Mouse (Mus musculus) MEL (cell line): Measurements from ENCODE around the gene Tmem132e. TPM values are rescaled to one million over a fixed set of nuclear protein-coding genes. Genes with fewer than 3 reads are reported as not detected.

Source experiments
- DNase-seq: peaks from one replicate; pipeline ENCODE4 v3.0.0; 2011; ENCODE audit warnings: low read depth, low spot score
- H3K27ac ChIP-seq: 2 replicates; pipeline ENCODE4 v1.5.1; 2012; ENCODE audit warnings: low read depth, mild to moderate bottlenecking, control low read depth, low read length, moderate library complexity; ENCODE audit not compliant: control insufficient read depth
- H3K27me3 ChIP-seq, 2 experiments: fragments of 150-350 bp in 1 of 2; sonication (generic) in 1 of 2; 2 replicates each; pipeline ENCODE4 v1.6.1; 2012; ENCODE audit warnings: low read length in 2 of 2, mild to moderate bottlenecking in 2 of 2, improper control_type of control experiment in 1 of 2, moderate library complexity in 1 of 2; ENCODE audit not compliant: insufficient read depth in 2 of 2, control insufficient read depth in 1 of 2
- H3K36me3 ChIP-seq, 2 experiments: 2 replicates each; pipeline ENCODE4 v1.6.1; 2012 to 2014; ENCODE audit warnings: low read length in 2 of 2, improper control_type of control experiment in 1 of 2, inconsistent platforms in 1 of 2, mild to moderate bottlenecking in 1 of 2; ENCODE audit not compliant: insufficient read depth in 2 of 2, control insufficient read depth in 1 of 2
- H3K4me1 ChIP-seq, 2 experiments: fragments of 150-350 bp in 1 of 2; sonication (generic) in 1 of 2; 2 replicates each; pipeline ENCODE4 v1.6.1; 2012; ENCODE audit warnings: low read length in 2 of 2, improper control_type of control experiment in 1 of 2, mild to moderate bottlenecking in 1 of 2; ENCODE audit not compliant: insufficient read depth in 2 of 2, control insufficient read depth in 1 of 2
- H3K4me3 ChIP-seq, 2 experiments: fragments of 150-350 bp in 1 of 2; sonication (generic) in 1 of 2; 2 replicates each; pipeline ENCODE4 v1.5.1; 2012; ENCODE audit warnings: low read depth in 2 of 2, low read length in 2 of 2, mild to moderate bottlenecking in 2 of 2, moderate library complexity in 2 of 2, control low read depth in 1 of 2, improper control_type of control experiment in 1 of 2; ENCODE audit not compliant: control insufficient read depth in 1 of 2, insufficient read depth in 1 of 2
- H3K79me2 ChIP-seq: 2 replicates; pipeline ENCODE4 v1.6.1; 2012; ENCODE audit warnings: mild to moderate bottlenecking, low read length, moderate library complexity; ENCODE audit not compliant: control insufficient read depth, poor library complexity, insufficient read depth
- H3K9ac ChIP-seq: 2 replicates; pipeline ENCODE4 v1.6.1; 2012; ENCODE audit warnings: low read depth, mild to moderate bottlenecking, control low read depth, low read length, moderate library complexity; ENCODE audit not compliant: control insufficient read depth, poor library complexity, severe bottlenecking
- H3K9me3 ChIP-seq: fragments of 150-350 bp; sonication (generic); replicated peaks from 2 replicates; pipeline ENCODE4 v1.6.1; 2012; ENCODE audit warnings: mild to moderate bottlenecking, low read length, improper control_type of control experiment, moderate library complexity; ENCODE audit not compliant: insufficient read depth
- CTCF ChIP-seq, 3 experiments: IDR thresholded peaks in 2 of 3; conservative IDR thresholded peaks in 1 of 3; 2 replicates each; pipeline ENCODE4 v1.5.1; 2011 to 2012; ENCODE audit warnings: low read length in 3 of 3, low read depth in 2 of 3, mild to moderate bottlenecking in 2 of 3, improper control_type of control experiment in 1 of 3, inconsistent platforms in 1 of 3, mixed read lengths in 1 of 3, moderate library complexity in 1 of 3; ENCODE audit not compliant: control insufficient read depth in 1 of 3, insufficient read depth in 1 of 3, poor library complexity in 1 of 3, severe bottlenecking in 1 of 3
- ELF1 ChIP-seq: IDR thresholded peaks from 2 replicates; pipeline ENCODE4 v1.6.1; 2014; ENCODE audit warnings: low read depth, mild to moderate bottlenecking, inconsistent platforms, low read length, improper control_type of control experiment, moderate library complexity
- ETS1 ChIP-seq: IDR thresholded peaks from 2 replicates; pipeline ENCODE4 v1.6.1; 2012; ENCODE audit warnings: low read depth, mild to moderate bottlenecking, inconsistent platforms, low read length, improper control_type of control experiment, moderate library complexity
- GABPA ChIP-seq: IDR thresholded peaks from 2 replicates; pipeline ENCODE4 v1.6.1; 2012; ENCODE audit warnings: low read depth, mild to moderate bottlenecking, inconsistent platforms, low read length, improper control_type of control experiment, moderate library complexity
- GATA1 ChIP-seq: IDR thresholded peaks from 2 replicates; pipeline ENCODE4 v1.6.1; 2011; ENCODE audit warnings: low read depth, low read length, improper control_type of control experiment
- HCFC1 ChIP-seq: IDR thresholded peaks from 2 replicates; pipeline ENCODE4 v1.6.1; 2012; ENCODE audit warnings: low read depth, mild to moderate bottlenecking, inconsistent platforms, low read length, improper control_type of control experiment, moderate library complexity
- JUND ChIP-seq: IDR thresholded peaks from 2 replicates; pipeline ENCODE4 v1.6.1; 2011; ENCODE audit warnings: low read depth, mild to moderate bottlenecking, improper control_type of control experiment, low read length
- MAFK ChIP-seq: IDR thresholded peaks from 2 replicates; pipeline ENCODE4 v1.6.1; 2011; ENCODE audit warnings: low read depth, mild to moderate bottlenecking, low read length, improper control_type of control experiment, borderline replicate concordance
- MAX ChIP-seq: IDR thresholded peaks from 2 replicates; pipeline ENCODE4 v1.6.1; 2011; ENCODE audit warnings: low read length, improper control_type of control experiment
- MAZ ChIP-seq: IDR thresholded peaks from 2 replicates; pipeline ENCODE4 v1.6.1; 2012; ENCODE audit warnings: low read depth, mild to moderate bottlenecking, inconsistent platforms, low read length, improper control_type of control experiment
- MXI1 ChIP-seq: IDR thresholded peaks from 2 replicates; pipeline ENCODE4 v1.6.1; 2011; ENCODE audit warnings: mild to moderate bottlenecking, low read depth, low read length, improper control_type of control experiment
- MYC ChIP-seq: IDR thresholded peaks from 2 replicates; pipeline ENCODE4 v1.6.1; 2011; ENCODE audit warnings: low read depth, mild to moderate bottlenecking, low read length, improper control_type of control experiment, moderate library complexity
- NELFE ChIP-seq: IDR thresholded peaks from 2 replicates; pipeline ENCODE4 v1.6.1; 2011; ENCODE audit warnings: low read depth, low read length, improper control_type of control experiment
- NRF1 ChIP-seq: IDR thresholded peaks from 2 replicates; pipeline ENCODE4 v1.6.1; 2014; ENCODE audit warnings: low read depth, mild to moderate bottlenecking, inconsistent platforms, low read length, improper control_type of control experiment, moderate library complexity; ENCODE audit not compliant: poor library complexity, insufficient read depth, severe bottlenecking
- POLR2AphosphoS2 ChIP-seq: IDR thresholded peaks from 2 replicates; pipeline ENCODE4 v1.6.1; 2011; ENCODE audit warnings: low read length, improper control_type of control experiment
- RCOR1 ChIP-seq: IDR thresholded peaks from 2 replicates; pipeline ENCODE4 v1.6.1; 2012; ENCODE audit warnings: low read depth, mild to moderate bottlenecking, inconsistent platforms, low read length, improper control_type of control experiment
- SIN3A ChIP-seq: IDR thresholded peaks from 2 replicates; pipeline ENCODE4 v1.6.1; 2012; ENCODE audit warnings: low read length, improper control_type of control experiment, inconsistent platforms
- TAL1 ChIP-seq: IDR thresholded peaks from 2 replicates; pipeline ENCODE4 v1.6.1; 2012; ENCODE audit warnings: mild to moderate bottlenecking, inconsistent platforms, low read length, moderate library complexity, mixed read lengths
- TCF12 ChIP-seq: IDR thresholded peaks from 2 replicates; pipeline ENCODE4 v1.6.1; 2014; ENCODE audit warnings: low read depth, mild to moderate bottlenecking, inconsistent platforms, low read length, improper control_type of control experiment, moderate library complexity
- UBTF ChIP-seq: IDR thresholded peaks from 2 replicates; pipeline ENCODE4 v1.6.1; 2012; ENCODE audit warnings: low read depth, mild to moderate bottlenecking, inconsistent platforms, low read length, improper control_type of control experiment, moderate library complexity, borderline replicate concordance; ENCODE audit not compliant: insufficient read depth
- USF1 ChIP-seq: IDR thresholded peaks from 2 replicates; pipeline ENCODE4 v1.6.1; 2014; ENCODE audit warnings: low read depth, mild to moderate bottlenecking, inconsistent platforms, low read length, improper control_type of control experiment, moderate library complexity
- USF2 ChIP-seq, 2 experiments: IDR thresholded peaks; 2 replicates each; pipeline ENCODE4 v1.6.1; 2011 to 2012; ENCODE audit warnings: improper control_type of control experiment in 2 of 2, low read length in 2 of 2, borderline replicate concordance in 1 of 2, inconsistent platforms in 1 of 2, low read depth in 1 of 2, mild to moderate bottlenecking in 1 of 2; ENCODE audit not compliant: insufficient read depth in 1 of 2
- ZC3H11A ChIP-seq: IDR thresholded peaks from 2 replicates; pipeline ENCODE4 v1.6.1; 2012; ENCODE audit warnings: low read depth, mild to moderate bottlenecking, inconsistent platforms, low read length, improper control_type of control experiment
- ZMIZ1 ChIP-seq: IDR thresholded peaks from 2 replicates; pipeline ENCODE4 v1.6.1; 2012; ENCODE audit warnings: low read depth, mild to moderate bottlenecking, inconsistent platforms, low read length, improper control_type of control experiment, moderate library complexity
- polyA plus RNA-seq, 2 experiments: library from polyadenylated mRNA; stranded (reverse) in 1 of 2; unstranded in 1 of 2; fragments of >175 nt in 1 of 2; fragments of >200 nt in 1 of 2; gene quantifications; 2 replicates each; pipeline versions ENCODE4 v1.2.1 to v1.2.4; 2012; ENCODE audit warnings: low replicate concordance in 2 of 2, low read depth in 1 of 2; ENCODE audit not compliant: insufficient read length in 2 of 2, insufficient read depth in 1 of 2, missing spikeins in 1 of 2
- total RNA-seq: library from RNA; depleted of rRNA; stranded (reverse); fragments of 300-350 nt; gene quantifications from 2 replicates; pipeline ENCODE4 v1.2.3, GENCODE M21; 2012

Tmem132e gene
- total and polyA plus RNA-seq, 3 experiments = not detected

DNA sequence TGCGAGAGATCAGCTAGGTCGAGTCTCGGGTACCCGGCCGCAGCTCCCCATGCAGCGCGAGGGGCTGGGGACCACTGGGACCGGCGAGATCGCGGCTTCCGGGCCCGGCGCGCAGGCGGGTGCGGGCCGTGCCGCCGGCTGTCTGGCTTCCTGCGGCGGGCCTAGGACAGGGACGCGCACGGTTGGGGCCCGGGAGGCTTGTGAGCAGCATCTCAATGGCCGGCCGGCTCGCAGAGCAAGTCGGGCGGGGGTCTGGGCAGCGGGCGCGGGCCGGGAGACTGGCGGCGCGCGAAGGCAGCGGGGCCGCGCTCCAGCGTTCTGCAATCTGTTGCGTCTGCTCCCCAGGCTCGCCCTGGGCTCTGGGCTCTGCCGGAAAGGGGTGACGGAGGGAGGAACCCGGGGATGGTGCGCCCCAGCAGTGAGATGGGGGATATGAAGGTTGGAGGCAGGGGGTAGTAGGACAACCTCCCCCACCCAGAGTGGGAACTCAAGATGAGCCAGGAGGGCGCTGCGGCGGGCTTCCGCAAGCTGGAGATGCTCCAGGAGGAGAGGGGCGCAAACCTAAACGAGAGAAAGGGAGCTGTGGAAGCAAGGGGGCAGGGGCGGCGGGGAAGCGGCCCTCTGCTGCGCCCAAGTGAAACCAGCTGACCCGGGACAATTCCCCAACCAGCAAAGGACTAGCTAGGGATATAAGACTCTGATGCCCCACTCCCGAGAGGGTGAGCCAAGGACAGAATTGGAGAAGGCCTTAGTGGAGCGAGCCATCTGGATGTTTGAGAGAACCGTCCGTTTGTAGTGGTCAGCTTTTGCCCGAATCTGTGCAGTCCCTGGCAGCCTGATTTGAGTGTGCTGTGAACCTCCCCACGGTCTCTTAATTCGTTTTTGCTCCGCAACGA is 944 bp downstream of the Tmem132e start:
- TF ChIP-seq MYC (no peak), NELFE (no peak), NRF1 (no peak), GATA1 (no peak), TAL1 (no peak), MAX (no peak), ZMIZ1 (no peak), HCFC1 (no peak), ETS1 (no peak), MXI1 (no peak), ZC3H11A (no peak), USF1 (no peak), RCOR1 (no peak), TCF12 (no peak), MAZ (no peak), ELF1 (no peak), GABPA (no peak), USF2 (IDR thresholded peaks at IDR 0.05; ENCODE audit: borderline replicate concordance in 1 of 2, insufficient read depth in 1 of 2, low read depth in 1 of 2, low read length in 2 of 2) (no peak), MAFK (no peak)
- TF ChIP-seq, all 39 proteins: peak for 0
- H3K4me3 ChIP-seq = no peak overlapping the region
- no peaks in the 10 kb centered on the region for H3K79me2 ChIP-seq
- H3K27ac ChIP-seq = no peak overlapping the region
- no peaks in the 10 kb centered on the region for H3K4me1 ChIP-seq
- H3K36me3 ChIP-seq = no peaks in the 10 kb centered on the region
- no peaks in the 10 kb centered on the region for H3K27me3 ChIP-seq
- no peak overlapping the region for H3K9ac ChIP-seq
- no peaks in the 10 kb centered on the region for H3K9me3 ChIP-seq
- no peak for DNase-seq

DNA sequence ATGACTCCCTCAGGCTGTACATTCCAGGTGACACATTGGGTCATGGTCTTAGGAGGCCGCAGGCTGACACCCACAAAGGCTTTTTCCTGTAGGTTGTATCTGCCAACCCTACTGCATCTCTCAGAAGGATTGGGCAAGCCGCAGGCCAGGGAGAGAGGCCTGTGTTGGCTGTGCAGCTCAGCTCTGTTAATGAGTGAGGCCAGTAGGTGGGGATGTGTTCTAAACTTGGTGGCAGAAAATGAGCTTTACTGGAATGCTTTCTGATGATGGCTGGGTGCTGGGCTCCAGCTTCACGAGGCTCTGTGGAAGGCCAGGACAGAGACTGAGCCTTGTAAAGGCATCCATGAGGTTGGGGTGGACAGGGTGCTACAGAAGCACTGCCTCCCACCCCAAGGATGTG is 3.6 kb downstream of the Tmem132e start:
- Histone ChIP-seq H3K79me2 (no peaks in the 10 kb centered on the region), H3K36me3 (no peaks in the 10 kb centered on the region), H3K4me1 (no peaks in the 10 kb centered on the region), H3K9me3 (no peaks in the 10 kb centered on the region), H3K9ac (no peak overlapping the region), H3K27me3 (no peaks in the 10 kb centered on the region), H3K27ac (no peak overlapping the region), H3K4me3 (no peak overlapping the region)
- DNase-seq = no peak
- TF ChIP-seq JUND = no peak
- no peak for TF ChIP-seq POLR2AphosphoS2
- no peak for TF ChIP-seq SIN3A
- no peak for TF ChIP-seq MAX
- TF ChIP-seq MYC = no peak
- TF ChIP-seq MAZ = no peak
- TF ChIP-seq CTCF (IDR thresholded peaks at IDR 0.05 in 2 of 3, conservative IDR thresholded peaks at IDR 0.05 in 1 of 3; ENCODE audit: control insufficient read depth in 1 of 3, insufficient read depth in 1 of 3, low read depth in 2 of 3, low read length in 3 of 3, poor library complexity in 1 of 3, severe bottlenecking in 1 of 3) = no peak
- no peak for TF ChIP-seq NELFE
- TF ChIP-seq USF1 = no peak
- no peak for TF ChIP-seq GATA1
- TF ChIP-seq USF2 (IDR thresholded peaks at IDR 0.05; ENCODE audit: borderline replicate concordance in 1 of 2, insufficient read depth in 1 of 2, low read depth in 1 of 2, low read length in 2 of 2) = no peak
- no peak for TF ChIP-seq UBTF
- TF ChIP-seq GABPA = no peak
